Mouse (Mus musculus) cerebellum, adult 2 months (tissue): ENCODE measurements around the gene Atp6v1fnb. TPM values are rescaled to one million over a fixed set of nuclear protein-coding genes. Genes with fewer than 3 reads are reported as not detected.

Source experiments
- DNase-seq, 2 experiments: peaks; one replicate each; pipeline ENCODE4 v3.0.0; 2021
- H3K27ac ChIP-seq: fragments of 200-500 bp; 2 replicates; pipeline ENCODE4 v1.5.1; 2012; ENCODE audit warnings: low read length, control low read depth, inconsistent platforms; ENCODE audit not compliant: insufficient read depth
- H3K27me3 ChIP-seq: fragments of 200-500 bp; 2 replicates; pipeline ENCODE4 v1.6.1; 2012; ENCODE audit warnings: inconsistent platforms, mild to moderate bottlenecking, low read length, moderate library complexity; ENCODE audit not compliant: control insufficient read depth, insufficient read depth
- H3K4me1 ChIP-seq: fragments of 200-500 bp; 2 replicates; pipeline ENCODE4 v1.6.1; 2011; ENCODE audit warnings: low read length; ENCODE audit not compliant: control insufficient read depth, insufficient read depth
- H3K4me3 ChIP-seq: fragments of 200-500 bp; replicated peaks from 2 replicates; pipeline ENCODE3; 2011; ENCODE audit warnings: mild to moderate bottlenecking, low read depth, low read length, control low read depth; ENCODE audit not compliant: insufficient read depth
- CTCF ChIP-seq: fragments of 200-500 bp; IDR thresholded peaks from 2 replicates; pipeline ENCODE4 v1.5.1; 2011; ENCODE audit warnings: low read depth, mild to moderate bottlenecking, control low read depth, low read length, moderate library complexity, borderline replicate concordance; ENCODE audit not compliant: insufficient read depth
- POLR2A ChIP-seq: fragments of 200-500 bp; IDR thresholded peaks from 2 replicates; pipeline ENCODE4 v1.6.1; 2011; ENCODE audit warnings: low read length, control low read depth, borderline replicate concordance; ENCODE audit not compliant: insufficient read depth
- WGBS: fragments of 180-500 bp; shearing (Covaris S2); methylation state at CpG from one replicate; pipeline ENCODE4 v1.1.7; 2018; 5-methylcytosine and 5-hydroxymethylcytosine counted together
- polyA plus RNA-seq: library from polyadenylated mRNA; depleted of rRNA; stranded (reverse); fragments of >200 nt; gene quantifications from 2 replicates; pipeline ENCODE4 v1.2.3, GENCODE M21; 2012

Atp6v1fnb gene
- polyA plus RNA-seq, 1 experiment: 0.23 TPM

GRCm38 (mm10) chr6:29439789-29440188, 31.4 kb upstream of the Atp6v1fnb start:
- H3K27me3 ChIP-seq: no peaks in the 10 kb centered on the region
- WGBS: 73% methylated on average over 6 of the region's 6 CpGs
- TF ChIP-seq CTCF: no peak
- H3K27ac ChIP-seq: no peak overlapping the region
- no peak for DNase-seq
- no peaks in the 10 kb centered on the region for H3K4me1 ChIP-seq
- H3K4me3 ChIP-seq: no peak overlapping the region

GRCm38 (mm10) chr6:29444773-29445172, 26.5 kb upstream of the Atp6v1fnb start:
- no peaks in the 10 kb centered on the region for H3K4me1 ChIP-seq
- H3K27ac ChIP-seq: no peak overlapping the region
- TF ChIP-seq CTCF (peak; percentile 47; the same call in 1 of the 2 replicates), POLR2A (no peak)
- 53% methylated on average over 11 of the region's 11 CpGs for WGBS
- no peaks in the 10 kb centered on the region for H3K27me3 ChIP-seq
- no peak for DNase-seq
- no peak overlapping the region for H3K4me3 ChIP-seq

- H3K27me3 ChIP-seq: no peaks in the 10 kb centered on the region
- TF ChIP-seq POLR2A: no peak
- no peak for TF ChIP-seq CTCF
- no peak for DNase-seq
- 97% methylated on average over 7 of the region's 7 CpGs for WGBS
- no peak overlapping the region for H3K4me3 ChIP-seq
- H3K27ac ChIP-seq: no peak overlapping the region
- H3K4me1 ChIP-seq: no peaks in the 10 kb centered on the region
Measured at GRCm38 (mm10) chr6:29445354-29445753, 25.9 kb upstream of the Atp6v1fnb start.

- TF ChIP-seq CTCF: no peak
- TF ChIP-seq POLR2A: no peak
- H3K4me1 ChIP-seq: no peaks in the 10 kb centered on the region
- 36% methylated on average over 4 of the region's 4 CpGs for WGBS
- H3K27me3 ChIP-seq: no peaks in the 10 kb centered on the region
- H3K27ac ChIP-seq: no peak overlapping the region
- no peak overlapping the region for H3K4me3 ChIP-seq
- no peak for DNase-seq
Measured at GRCm38 (mm10) chr6:29449858-29450257, 21.4 kb upstream of the Atp6v1fnb start.

- TF ChIP-seq POLR2A (no peak), CTCF (no peak)
- 90% methylated on average over 6 of the region's 6 CpGs for WGBS
Measured at GRCm38 (mm10) chr6:29450667-29451066, 20.6 kb upstream of the Atp6v1fnb start.

GRCm38 (mm10) chr6:29461502-29461901, 9.7 kb upstream of the Atp6v1fnb start:
- H3K4me3 ChIP-seq: no peak overlapping the region
- no peaks in the 10 kb centered on the region for H3K4me1 ChIP-seq
- H3K27me3 ChIP-seq: no peaks in the 10 kb centered on the region
- WGBS: 42% methylated on average over 7 of the region's 7 CpGs
- no peak overlapping the region for H3K27ac ChIP-seq
- TF ChIP-seq POLR2A: no peak
- no peak for TF ChIP-seq CTCF
- no peak for DNase-seq

More at GRCm38 (mm10) chr6:29450667-29451066, 20.6 kb upstream of the Atp6v1fnb start:
- Histone ChIP-seq H3K4me3 (no peak overlapping the region), H3K4me1 (no peaks in the 10 kb centered on the region), H3K27ac (no peak overlapping the region), H3K27me3 (no peaks in the 10 kb centered on the region)
- no peak for DNase-seq

- Histone ChIP-seq H3K4me3 (no peak overlapping the region), H3K27ac (no peak overlapping the region), H3K27me3 (no peaks in the 10 kb centered on the region), H3K4me1 (no peaks in the 10 kb centered on the region)
- TF ChIP-seq POLR2A (no peak), CTCF (no peak)
- 73% methylated on average over 3 of the region's 3 CpGs for WGBS
- DNase-seq: no peak
Measured at GRCm38 (mm10) chr6:29463388-29463787, 7.8 kb upstream of the Atp6v1fnb start.

- under 1% methylated on average over 39 of the region's 39 CpGs for WGBS
- Histone ChIP-seq H3K27ac (peak within 1 kb of the TSS; percentile 31; the same call in 1 of the 2 replicates), H3K4me3 (peak within 1 kb of the TSS; percentile 92), H3K4me1 (peaks cover 3% of the 10 kb centered on the region; the same call in 1 of the 2 replicates), H3K27me3 (no peaks in the 10 kb centered on the region)
- TF ChIP-seq CTCF (no peak), POLR2A (peak; percentile 55)
- peak; percentile 93 to 94 for DNase-seq
Measured at GRCm38 (mm10) chr6:29467583-29468354, 3.5 kb upstream of the Atp6v1fnb start, which contains the start of gene Atp6v1f. Atp6v1f (plus strand) TSS chr6:29467718.
